Mouse (Mus musculus): ENCODE results near the gene Haus6. TPM values are rescaled to one million over a fixed set of nuclear protein-coding genes. Genes with fewer than 3 reads are reported as not detected.
A peak's percentile ranks its signal among the peaks of the same experiment; 100 is the strongest.

Haus6 gene
- polyA plus RNA-seq, 1 experiment from 2014 or later: 16.7 TPM

GRCm38 (mm10) chr4:86588236-86588635 lies 23.6 kb downstream of the Haus6 start:
- Histone ChIP-seq H3K4me3 (ENCODE audit: low read depth, low read length) (no peak overlapping the region), H3K9me3 (ENCODE audit: control insufficient read depth, low read depth, low read length) (no peaks in the 10 kb centered on the region), H3K4me1 (ENCODE audit: control insufficient read depth, insufficient read depth, low read length) (no peaks in the 10 kb centered on the region), H3K4me2 (replicated peaks; ENCODE audit: low read depth, low read length) (no peak overlapping the region), H3K9ac (replicated peaks; ENCODE audit: low read depth, low read length) (no peak overlapping the region), H3K36me3 (ENCODE audit: control insufficient read depth, insufficient read depth, low read length) (peaks cover 40% of the 10 kb centered on the region), H3K27me3 (ENCODE audit: control insufficient read depth, insufficient read depth, low read length) (no peaks in the 10 kb centered on the region), H3K27ac (ENCODE audit: low read length) (no peak overlapping the region)
- 88% methylated on average over 3 of the region's 3 CpGs for WGBS
- no peak for ATAC-seq (ENCODE audit: insufficient number of reproducible peaks, insufficient read depth, low FRiP score, low read depth)

GRCm38 (mm10) chr4:86580591-86580990 lies 31.3 kb downstream of the Haus6 start:
- Histone ChIP-seq H3K4me3 (ENCODE audit: low read depth, low read length) (no peak overlapping the region), H3K9ac (replicated peaks; ENCODE audit: low read depth, low read length) (no peak overlapping the region), H3K9me3 (ENCODE audit: control insufficient read depth, low read depth, low read length) (no peaks in the 10 kb centered on the region), H3K27ac (ENCODE audit: low read length) (no peak overlapping the region), H3K27me3 (ENCODE audit: control insufficient read depth, insufficient read depth, low read length) (no peaks in the 10 kb centered on the region), H3K36me3 (ENCODE audit: control insufficient read depth, insufficient read depth, low read length) (peaks cover 22% of the 10 kb centered on the region), H3K4me1 (ENCODE audit: control insufficient read depth, insufficient read depth, low read length) (peaks cover 7% of the 10 kb centered on the region), H3K4me2 (replicated peaks; ENCODE audit: low read depth, low read length) (no peak overlapping the region)
- 85% methylated on average over 3 of the region's 3 CpGs for WGBS
- ATAC-seq (ENCODE audit: insufficient number of reproducible peaks, insufficient read depth, low FRiP score, low read depth): no peak

GRCm38 (mm10) chr4:86580056-86580455 lies 31.8 kb downstream of the Haus6 start:
- no peak overlapping the region for H3K4me3 ChIP-seq (ENCODE audit: low read depth, low read length)
- H3K9me3 ChIP-seq (ENCODE audit: control insufficient read depth, low read depth, low read length): no peaks in the 10 kb centered on the region
- 63% methylated on average over 4 of the region's 4 CpGs for WGBS
- H3K9ac ChIP-seq (replicated peaks; ENCODE audit: low read depth, low read length): no peak overlapping the region
- H3K36me3 ChIP-seq (ENCODE audit: control insufficient read depth, insufficient read depth, low read length): peaks cover 16% of the 10 kb centered on the region
- no peaks in the 10 kb centered on the region for H3K27me3 ChIP-seq (ENCODE audit: control insufficient read depth, insufficient read depth, low read length)
- no peak for ATAC-seq (ENCODE audit: insufficient number of reproducible peaks, insufficient read depth, low FRiP score, low read depth)
- no peak overlapping the region for H3K27ac ChIP-seq (ENCODE audit: low read length)
- peaks cover 7% of the 10 kb centered on the region for H3K4me1 ChIP-seq (ENCODE audit: control insufficient read depth, insufficient read depth, low read length)
- no peak overlapping the region for H3K4me2 ChIP-seq (replicated peaks; ENCODE audit: low read depth, low read length)

- H3K9ac ChIP-seq (replicated peaks; ENCODE audit: low read depth, low read length): peak overlapping the region; percentile 71
- peaks cover 7% of the 10 kb centered on the region for H3K4me1 ChIP-seq (ENCODE audit: control insufficient read depth, insufficient read depth, low read length)
- WGBS: 8% methylated on average over 11 of the region's 11 CpGs
- H3K4me2 ChIP-seq (replicated peaks; ENCODE audit: low read depth, low read length): peak overlapping the region; percentile 70
- no peaks in the 10 kb centered on the region; the same call in 1 of the 2 replicates for H3K36me3 ChIP-seq (ENCODE audit: control insufficient read depth, insufficient read depth, low read length)
- peak overlapping the region; percentile 96; the same call in 1 of the 2 replicates for H3K27ac ChIP-seq (ENCODE audit: low read length)
- no peaks in the 10 kb centered on the region for H3K9me3 ChIP-seq (ENCODE audit: control insufficient read depth, low read depth, low read length)
- no peak for ATAC-seq (ENCODE audit: insufficient number of reproducible peaks, insufficient read depth, low FRiP score, low read depth)
- peak overlapping the region; percentile 83 for H3K4me3 ChIP-seq (ENCODE audit: low read depth, low read length)
- no peaks in the 10 kb centered on the region for H3K27me3 ChIP-seq (ENCODE audit: control insufficient read depth, insufficient read depth, low read length)
Observed at GRCm38 (mm10) chr4:86576630-86577225, 35.1 kb downstream of the Haus6 start.

- H3K4me3 ChIP-seq (ENCODE audit: low read depth, low read length): peak overlapping the region; percentile 83
- peak overlapping the region; percentile 71 for H3K9ac ChIP-seq (replicated peaks; ENCODE audit: low read depth, low read length)
- peak overlapping the region; percentile 70 for H3K4me2 ChIP-seq (replicated peaks; ENCODE audit: low read depth, low read length)
- H3K36me3 ChIP-seq (ENCODE audit: control insufficient read depth, insufficient read depth, low read length): no peaks in the 10 kb centered on the region
- WGBS: under 1% methylated on average over 20 of the region's 20 CpGs
- no peaks in the 10 kb centered on the region for H3K9me3 ChIP-seq (ENCODE audit: control insufficient read depth, low read depth, low read length)
- H3K4me1 ChIP-seq (ENCODE audit: control insufficient read depth, insufficient read depth, low read length): peaks cover 7% of the 10 kb centered on the region
- H3K27me3 ChIP-seq (ENCODE audit: control insufficient read depth, insufficient read depth, low read length): no peaks in the 10 kb centered on the region
- peak overlapping the region; percentile 96 for H3K27ac ChIP-seq (ENCODE audit: low read length)
- ATAC-seq (ENCODE audit: insufficient number of reproducible peaks, insufficient read depth, low FRiP score, low read depth): no peak
Observed at GRCm38 (mm10) chr4:86576120-86576541, 35.7 kb downstream of the Haus6 start.

GRCm38 (mm10) chr4:86575283-86575983 lies 36.4 kb downstream of the Haus6 start, which contains the start of gene Rraga:
Rraga (plus strand) TSS chr4:86575668.
- whole genome bisulfite sequencing: under 1% methylated on average over 53 of the region's 53 CpGs
- H3K36me3 ChIP-seq (ENCODE audit: control insufficient read depth, insufficient read depth, low read length): no peaks in the 10 kb centered on the region
- H3K4me2 ChIP-seq (replicated peaks; ENCODE audit: low read depth, low read length): peak within 1 kb of the TSS; percentile 70
- peaks cover 7% of the 10 kb centered on the region for H3K4me1 ChIP-seq (ENCODE audit: control insufficient read depth, insufficient read depth, low read length)
- H3K27me3 ChIP-seq (ENCODE audit: control insufficient read depth, insufficient read depth, low read length): no peaks in the 10 kb centered on the region
- peak within 1 kb of the TSS; percentile 96 for H3K27ac ChIP-seq (ENCODE audit: low read length)
- H3K9ac ChIP-seq (replicated peaks; ENCODE audit: low read depth, low read length): peak within 1 kb of the TSS; percentile 71
- peak within 1 kb of the TSS; percentile 83 for H3K4me3 ChIP-seq (ENCODE audit: low read depth, low read length)
- no peaks in the 10 kb centered on the region for H3K9me3 ChIP-seq (ENCODE audit: control insufficient read depth, low read depth, low read length)
- peak; percentile 96 for ATAC-seq (ENCODE audit: insufficient number of reproducible peaks, insufficient read depth, low FRiP score, low read depth)

- Histone ChIP-seq H3K36me3 (ENCODE audit: control insufficient read depth, insufficient read depth, low read length) (no peaks in the 10 kb centered on the region), H3K4me3 (ENCODE audit: low read depth, low read length) (peak overlapping the region; percentile 83), H3K4me2 (replicated peaks; ENCODE audit: low read depth, low read length) (peak overlapping the region; percentile 70), H3K9me3 (ENCODE audit: control insufficient read depth, low read depth, low read length) (no peaks in the 10 kb centered on the region), H3K27me3 (ENCODE audit: control insufficient read depth, insufficient read depth, low read length) (no peaks in the 10 kb centered on the region), H3K27ac (ENCODE audit: low read length) (peak overlapping the region; percentile 96), H3K4me1 (ENCODE audit: control insufficient read depth, insufficient read depth, low read length) (peaks cover 7% of the 10 kb centered on the region), H3K9ac (replicated peaks; ENCODE audit: low read depth, low read length) (peak overlapping the region; percentile 71)
- WGBS: 17% methylated on average over 6 of the region's 6 CpGs
- ATAC-seq (ENCODE audit: insufficient number of reproducible peaks, insufficient read depth, low FRiP score, low read depth): peak; percentile 19; the same call in 1 of the 2 replicates
Observed at GRCm38 (mm10) chr4:86574939-86575282, 36.9 kb downstream of the Haus6 start.

GRCm38 (mm10) chr4:86561061-86561460 lies 50.8 kb downstream of the Haus6 start:
- Histone ChIP-seq H3K4me1 (ENCODE audit: control insufficient read depth, insufficient read depth, low read length) (no peaks in the 10 kb centered on the region), H3K9me3 (ENCODE audit: control insufficient read depth, low read depth, low read length) (no peaks in the 10 kb centered on the region), H3K36me3 (ENCODE audit: control insufficient read depth, insufficient read depth, low read length) (no peaks in the 10 kb centered on the region), H3K9ac (replicated peaks; ENCODE audit: low read depth, low read length) (no peak overlapping the region), H3K27me3 (ENCODE audit: control insufficient read depth, insufficient read depth, low read length) (no peaks in the 10 kb centered on the region), H3K4me3 (ENCODE audit: low read depth, low read length) (no peak overlapping the region), H3K4me2 (replicated peaks; ENCODE audit: low read depth, low read length) (no peak overlapping the region), H3K27ac (ENCODE audit: low read length) (no peak overlapping the region)
- no peak for ATAC-seq (ENCODE audit: insufficient number of reproducible peaks, insufficient read depth, low FRiP score, low read depth)
- 95% methylated on average over 3 of the region's 3 CpGs for WGBS
